ENCODE assay signal across 8 mouse cellular contexts in genomic region chr19:18712866-18713300, GRCm38 (mm10). TPM values are rescaled to one million over a fixed set of nuclear protein-coding genes. Genes with fewer than 3 reads are reported as not detected.
A peak's percentile ranks its signal among the peaks of the same experiment; 100 is the strongest.
DNase-seq lines count a peak whose midpoint lies in the region; ATAC-seq lines count a peak whose summit lies in the region.

Gene D030056L22Rik, plus strand, starts transcription at chr19:18713193.

- H3K9me3 ChIP-seq in hindbrain, embryonic 13.5 days, result no peaks in the 10 kb centered on the region

- no peaks in the 10 kb centered on the region for H3K36me3 ChIP-seq in hindbrain, embryonic 13.5 days

- peaks cover 24% of the 10 kb centered on the region for H3K4me1 ChIP-seq in hindbrain, embryonic 13.5 days (replicated peaks)

- under 1% methylated on average over 49 of the region's 49 CpGs for WGBS in hindbrain, embryonic 13.5 days

- peak within 1 kb of the TSS; percentile 88 for H3K4me3 ChIP-seq in hindbrain, embryonic 13.5 days

- H3K27ac ChIP-seq in hindbrain, embryonic 13.5 days, result peak within 1 kb of the TSS; percentile 96

- no peaks in the 10 kb centered on the region for H3K27me3 ChIP-seq in hindbrain, embryonic 13.5 days

- peak within 1 kb of the TSS; percentile 92 for H3K4me2 ChIP-seq in hindbrain, embryonic 13.5 days

- peak within 1 kb of the TSS; percentile 84 for H3K9ac ChIP-seq in hindbrain, embryonic 13.5 days

- peak; percentile 100 for DNase-seq in NIH3T3 (ENCODE audit: low read depth)
- DNase-seq in cerebellum, postnatal 10 days, result peak; percentile 99
- peak; percentile 96 to 99 for DNase-seq in frontal cortex, postnatal 10 days (ENCODE audit: low spot score in 2 of 2)
- peak; percentile 95 to 96 for DNase-seq in layer of hippocampus, postnatal 25 days (ENCODE audit: extremely low spot score in 1 of 2, low spot score in 1 of 2)
- peak; percentile 98 for DNase-seq in lung, postnatal 25 days (ENCODE audit: low spot score)
- peak; percentile 99 for DNase-seq in retina, embryonic 14.5 days (ENCODE audit: low spot score)
- DNase-seq in thymus, postnatal 4 days, result peak; percentile 99

- peak; percentile 99 for ATAC-seq in hindbrain, embryonic 13.5 days (ENCODE audit: low FRiP score)

RNA-seq across cellular contexts. Expression of gene D030056L22Rik, which starts in this region (rescaled TPM):
- 53.8 and 61.1 TPM in 2 replicates for polyA plus RNA-seq in hindbrain, embryonic 13.5 days (2015; fragmentation: Nextera tagmentation; extraction: Ambion mirVana)
- 10 to 100 TPM; 20.6 to 23.5 TPM for total RNA-seq in layer of hippocampus, postnatal 25 days (2021)

Comparison
In these comparisons a context has a peak if more than half of its experiments do, and no peak if none do; other contexts are left out.
1. Peak in every context shown above with its lines: DNase-seq, ATAC-seq, H3K4me3 ChIP-seq and H3K27ac ChIP-seq.